Mouse (Mus musculus) myocyte (in vitro differentiated cells): Measurements from ENCODE around the gene Aqp6. TPM values are rescaled to one million over a fixed set of nuclear protein-coding genes. Genes with fewer than 3 reads are reported as not detected.

Source experiments
- H3K27me3 ChIP-seq: one replicate; pipeline ENCODE4 v1.6.1; 2011; ENCODE audit not compliant: control insufficient read depth, insufficient read depth, insufficient read length
- H3K36me3 ChIP-seq: one replicate; pipeline ENCODE4 v1.6.1; 2011; ENCODE audit not compliant: control insufficient read depth, insufficient read depth
- H3K4me2 ChIP-seq: one replicate; pipeline ENCODE4 v1.6.1; 2011; ENCODE audit warnings: low read depth, control low read depth
- H3K4me3 ChIP-seq: one replicate; pipeline ENCODE4 v1.5.1; 2011; ENCODE audit warnings: mild to moderate bottlenecking, control low read depth, moderate library complexity
- H3K79me2 ChIP-seq: one replicate; pipeline ENCODE4 v1.6.1; 2011; ENCODE audit not compliant: control insufficient read depth, insufficient read depth
- H3ac ChIP-seq: one replicate; pipeline ENCODE4 v1.6.1; 2011; ENCODE audit not compliant: control insufficient read depth, insufficient read length
- CEBPB ChIP-seq: IDR thresholded peaks from 2 replicates; pipeline ENCODE4 v1.6.1; 2011; ENCODE audit warnings: mild to moderate bottlenecking, moderate library complexity; ENCODE audit not compliant: poor library complexity, insufficient read depth, severe bottlenecking
- E2F4 ChIP-seq: IDR thresholded peaks from one replicate; pipeline ENCODE4 v1.6.1; 2011; ENCODE audit warnings: mild to moderate bottlenecking, control low read depth, moderate library complexity; ENCODE audit not compliant: insufficient read depth
- MAX ChIP-seq: IDR thresholded peaks from one replicate; pipeline ENCODE4 v1.6.1; 2011; ENCODE audit warnings: low read depth, mild to moderate bottlenecking, control low read depth
- MYOD1 ChIP-seq, 3 experiments: IDR thresholded peaks; one replicate each; pipeline ENCODE4 v1.6.1; 2011; ENCODE audit warnings: control low read depth in 2 of 3, low read depth in 2 of 3, mild to moderate bottlenecking in 2 of 3, moderate library complexity in 1 of 3; ENCODE audit not compliant: insufficient read length in 2 of 3, control insufficient read depth in 1 of 3
- MYOG ChIP-seq, 3 experiments: IDR thresholded peaks; one replicate each; pipeline ENCODE4 v1.6.1; 2011; ENCODE audit warnings: control low read depth in 2 of 3, low read depth in 2 of 3, mild to moderate bottlenecking in 2 of 3; ENCODE audit not compliant: insufficient read length in 2 of 3, control insufficient read depth in 1 of 3, insufficient read depth in 1 of 3
- POLR2A ChIP-seq: IDR thresholded peaks from one replicate; pipeline ENCODE4 v1.6.1; 2011; ENCODE audit warnings: low read depth, mild to moderate bottlenecking, control low read depth, moderate library complexity; ENCODE audit not compliant: insufficient read length
- POLR2AphosphoS2 ChIP-seq: IDR thresholded peaks from one replicate; pipeline ENCODE4 v1.6.1; 2011; ENCODE audit warnings: low read depth, control low read depth; ENCODE audit not compliant: insufficient read length
- REST ChIP-seq: IDR thresholded peaks from one replicate; pipeline ENCODE4 v1.6.1; 2011; ENCODE audit warnings: mild to moderate bottlenecking, control low read depth, moderate library complexity; ENCODE audit not compliant: insufficient read depth, insufficient read length
- SRF ChIP-seq: IDR thresholded peaks from one replicate; pipeline ENCODE4 v1.6.1; 2011; ENCODE audit warnings: low read depth; ENCODE audit not compliant: control insufficient read depth, insufficient read length
- TCF12 ChIP-seq: IDR thresholded peaks from one replicate; pipeline ENCODE4 v1.6.1; 2011; ENCODE audit warnings: mild to moderate bottlenecking, control low read depth; ENCODE audit not compliant: poor library complexity, insufficient read depth, severe bottlenecking
- TCF3 ChIP-seq: IDR thresholded peaks from one replicate; pipeline ENCODE4 v1.6.1; 2011; ENCODE audit warnings: low read depth, control low read depth; ENCODE audit not compliant: insufficient read length
- USF1 ChIP-seq: IDR thresholded peaks from one replicate; pipeline ENCODE4 v1.6.1; 2011; ENCODE audit warnings: low read depth, mild to moderate bottlenecking, control low read depth, moderate library complexity
- polyA plus RNA-seq: library from polyadenylated mRNA; unstranded; fragments of >200 nt; fragmentation: generic; extraction: Trizol; gene quantifications from one replicate; pipeline ENCODE4 v1.2.1, GENCODE M21; 2012; ENCODE audit warnings: missing spikeins

The Aqp6 gene
- polyA plus RNA-seq, 1 experiment: not detected

- TF ChIP-seq E2F4 (no peak), MYOD1 (IDR thresholded peaks at IDR 0.05; ENCODE audit: control insufficient read depth in 1 of 3, insufficient read length in 2 of 3, low read depth in 2 of 3) (no peak), CEBPB (no peak), POLR2A (no peak), USF1 (no peak), REST (no peak), TCF3 (no peak), TCF12 (no peak), POLR2AphosphoS2 (no peak), MYOG (IDR thresholded peaks at IDR 0.05; ENCODE audit: control insufficient read depth in 1 of 3, insufficient read depth in 1 of 3, insufficient read length in 2 of 3, low read depth in 2 of 3) (no peak)
- H3K79me2 ChIP-seq: peaks cover 80% of the 10 kb centered on the region
- no peaks in the 10 kb centered on the region for H3K27me3 ChIP-seq
- peaks cover 32% of the 10 kb centered on the region for H3K36me3 ChIP-seq
- no peak overlapping the region for H3ac ChIP-seq
- H3K4me2 ChIP-seq: no peak overlapping the region
- H3K4me3 ChIP-seq: no peak overlapping the region
These were observed 41.4 kb downstream of the Aqp6 start for GRCm38 (mm10) chr15:99642622-99643021.

GRCm38 (mm10) chr15:99643832-99644231, 42.6 kb downstream of the Aqp6 start:
- Histone ChIP-seq H3K4me3 (no peak overlapping the region), H3K36me3 (peaks cover 22% of the 10 kb centered on the region), H3K27me3 (no peaks in the 10 kb centered on the region), H3K4me2 (no peak overlapping the region), H3ac (no peak overlapping the region), H3K79me2 (peaks cover 92% of the 10 kb centered on the region)
- no peak for TF ChIP-seq REST
- no peak for TF ChIP-seq USF1
- TF ChIP-seq CEBPB: no peak
- TF ChIP-seq MYOD1 (IDR thresholded peaks at IDR 0.05; ENCODE audit: control insufficient read depth in 1 of 3, insufficient read length in 2 of 3, low read depth in 2 of 3): no peak
- no peak for TF ChIP-seq SRF
- no peak for TF ChIP-seq E2F4
- TF ChIP-seq TCF3: no peak
- TF ChIP-seq POLR2AphosphoS2: no peak
- no peak for TF ChIP-seq MYOG (IDR thresholded peaks at IDR 0.05; ENCODE audit: control insufficient read depth in 1 of 3, insufficient read depth in 1 of 3, insufficient read length in 2 of 3, low read depth in 2 of 3)
- TF ChIP-seq TCF12: no peak
- no peak for TF ChIP-seq MAX
- no peak for TF ChIP-seq POLR2A

GRCm38 (mm10) chr15:99644776-99645175, 43.6 kb downstream of the Aqp6 start:
- TF ChIP-seq TCF3: no peak
- no peak for TF ChIP-seq E2F4
- no peak for TF ChIP-seq SRF
- TF ChIP-seq POLR2A: no peak
- TF ChIP-seq MAX: peak; percentile 49
- TF ChIP-seq USF1: no peak
- no peak for TF ChIP-seq POLR2AphosphoS2
- TF ChIP-seq REST: no peak
- TF ChIP-seq MYOD1 (IDR thresholded peaks at IDR 0.05; ENCODE audit: control insufficient read depth in 1 of 3, insufficient read length in 2 of 3, low read depth in 2 of 3): peak in 2 of 3 experiments; percentile 72 to 89
- peak; percentile 18 to 77 (median 23) for TF ChIP-seq MYOG (IDR thresholded peaks at IDR 0.05; ENCODE audit: control insufficient read depth in 1 of 3, insufficient read depth in 1 of 3, insufficient read length in 2 of 3, low read depth in 2 of 3)
- TF ChIP-seq TCF12: no peak

GRCm38 (mm10) chr15:99648326-99648725, 47.1 kb downstream of the Aqp6 start:
- Histone ChIP-seq H3K4me3 (peak overlapping the region; percentile 43), H3K36me3 (no peaks in the 10 kb centered on the region), H3K4me2 (peak overlapping the region; percentile 87), H3K79me2 (peaks cover 79% of the 10 kb centered on the region), H3K27me3 (no peaks in the 10 kb centered on the region), H3ac (no peak overlapping the region)
- TF ChIP-seq USF1 (no peak), MYOD1 (IDR thresholded peaks at IDR 0.05; ENCODE audit: control insufficient read depth in 1 of 3, insufficient read length in 2 of 3, low read depth in 2 of 3) (peak; percentile 77 to 96 (median 94)), MYOG (IDR thresholded peaks at IDR 0.05; ENCODE audit: control insufficient read depth in 1 of 3, insufficient read depth in 1 of 3, insufficient read length in 2 of 3, low read depth in 2 of 3) (peak; percentile 78 to 96 (median 92)), POLR2AphosphoS2 (no peak), TCF3 (peak; percentile 83), E2F4 (no peak), POLR2A (no peak), MAX (no peak), TCF12 (peak; percentile 76), SRF (no peak), CEBPB (no peak), REST (no peak)

More at GRCm38 (mm10) chr15:99644776-99645175, 43.6 kb downstream of the Aqp6 start:
- H3ac ChIP-seq: no peak overlapping the region
- H3K4me3 ChIP-seq: no peak overlapping the region
- H3K27me3 ChIP-seq: no peaks in the 10 kb centered on the region
- H3K4me2 ChIP-seq: peak overlapping the region; percentile 60
- H3K79me2 ChIP-seq: peaks cover 100% of the 10 kb centered on the region
- peaks cover 13% of the 10 kb centered on the region for H3K36me3 ChIP-seq
